Mouse (Mus musculus): ENCODE data around the gene Plcl1. TPM values are rescaled to one million over a fixed set of nuclear protein-coding genes. Genes with fewer than 3 reads are reported as not detected.
"Not testable (repeated sequence)": the region's sequence is repeated elsewhere in the genome, so short reads cannot be mapped to it uniquely, and the experiment has no call there.

Plcl1 gene
- polyA plus RNA-seq, 1 experiment from 2014 or later: 4.4 TPM

GRCm38 (mm10) chr1:55499872-55500271 is 94.2 kb downstream of the Plcl1 start:
- H3K27ac ChIP-seq (replicated peaks): no peak overlapping the region
- H3K9me3 ChIP-seq: no peaks in the 10 kb centered on the region
- H3K4me3 ChIP-seq: no peak overlapping the region
- WGBS: 71% methylated on average over 1 of the region's 1 CpGs
- no peak overlapping the region for H3K9ac ChIP-seq
- no peaks in the 10 kb centered on the region for H3K36me3 ChIP-seq
- H3K4me2 ChIP-seq: no peak overlapping the region
- H3K4me1 ChIP-seq (replicated peaks): peaks cover 5% of the 10 kb centered on the region
- ATAC-seq (ENCODE audit: low read depth): no peak
- H3K27me3 ChIP-seq: no peaks in the 10 kb centered on the region

DNA sequence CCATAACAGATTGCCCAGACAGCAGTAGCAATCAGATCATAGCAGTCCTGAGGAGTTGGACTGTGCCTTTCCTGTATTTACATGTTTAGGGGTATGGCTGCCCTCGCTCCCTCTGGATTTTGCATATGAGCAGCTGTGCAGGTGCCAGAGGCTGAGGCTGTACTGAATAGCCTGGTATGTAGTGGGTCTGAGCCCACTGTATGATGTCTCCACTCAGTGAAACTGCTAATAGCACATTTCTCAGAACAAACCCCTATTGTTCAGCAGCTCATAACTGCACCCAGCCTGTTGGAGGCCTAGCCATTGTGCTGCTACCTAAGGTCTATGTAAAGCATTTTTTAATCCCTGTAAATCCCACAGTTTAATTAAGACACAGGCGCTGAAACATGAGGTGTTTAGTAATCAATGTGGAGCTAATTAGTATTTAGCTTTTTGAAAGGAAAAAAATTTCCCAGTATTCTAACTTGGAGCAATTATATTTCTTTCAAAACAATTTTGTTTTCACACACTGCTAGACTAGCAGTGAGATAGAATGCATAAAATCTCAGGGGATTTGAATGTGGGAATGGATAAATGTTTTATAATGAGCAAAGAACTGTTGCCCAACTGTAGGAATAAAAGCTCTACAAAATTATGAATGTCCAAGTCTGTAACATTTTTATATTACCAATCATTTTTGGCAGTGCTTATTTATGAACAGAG is 95.4 kb downstream of the Plcl1 start:
- no peak overlapping the region for H3K27ac ChIP-seq (replicated peaks)
- H3K36me3 ChIP-seq: no peaks in the 10 kb centered on the region
- no peak overlapping the region for H3K4me3 ChIP-seq
- 59% methylated on average over 2 of the region's 2 CpGs for WGBS
- no peaks in the 10 kb centered on the region for H3K9me3 ChIP-seq
- H3K27me3 ChIP-seq: no peaks in the 10 kb centered on the region
- H3K4me2 ChIP-seq: no peak overlapping the region
- no peak overlapping the region for H3K9ac ChIP-seq
- ATAC-seq (ENCODE audit: low read depth): peak; percentile 53
- peaks cover 5% of the 10 kb centered on the region for H3K4me1 ChIP-seq (replicated peaks)

GRCm38 (mm10) chr1:55505811-55506210 is 100.1 kb downstream of the Plcl1 start:
- no peaks in the 10 kb centered on the region for H3K36me3 ChIP-seq
- H3K9ac ChIP-seq: no peak overlapping the region
- H3K4me2 ChIP-seq: no peak overlapping the region
- H3K27ac ChIP-seq (replicated peaks): no peak overlapping the region
- 87% methylated on average over 4 of the region's 4 CpGs for WGBS
- H3K4me3 ChIP-seq: no peak overlapping the region
- H3K27me3 ChIP-seq: no peaks in the 10 kb centered on the region
- no peak for ATAC-seq (ENCODE audit: low read depth)
- H3K4me1 ChIP-seq (replicated peaks): peaks cover 4% of the 10 kb centered on the region
- H3K9me3 ChIP-seq: no peaks in the 10 kb centered on the region

- Histone ChIP-seq H3K4me3 (no peak overlapping the region), H3K27me3 (no peaks in the 10 kb centered on the region), H3K9me3 (no peaks in the 10 kb centered on the region), H3K9ac (no peak overlapping the region), H3K36me3 (no peaks in the 10 kb centered on the region), H3K4me1 (replicated peaks) (no peaks in the 10 kb centered on the region), H3K27ac (replicated peaks) (no peak overlapping the region), H3K4me2 (no peak overlapping the region)
- 69% methylated on average over 6 of the region's 6 CpGs for WGBS
- no peak for ATAC-seq (ENCODE audit: low read depth)
These were observed 101.3 kb downstream of the Plcl1 start for GRCm38 (mm10) chr1:55507061-55507460.

- H3K4me1 ChIP-seq (replicated peaks): no peaks in the 10 kb centered on the region
- no peaks in the 10 kb centered on the region for H3K9me3 ChIP-seq
- H3K36me3 ChIP-seq: no peaks in the 10 kb centered on the region
- H3K4me3 ChIP-seq: no peak overlapping the region
- H3K9ac ChIP-seq: no peak overlapping the region
- no peak overlapping the region for H3K4me2 ChIP-seq
- no peaks in the 10 kb centered on the region for H3K27me3 ChIP-seq
- no peak overlapping the region for H3K27ac ChIP-seq (replicated peaks)
- 95% methylated on average over 1 of the region's 1 CpGs for WGBS
- no peak for ATAC-seq (ENCODE audit: low read depth)
These were observed 103.9 kb downstream of the Plcl1 start for GRCm38 (mm10) chr1:55509587-55509986.

DNA sequence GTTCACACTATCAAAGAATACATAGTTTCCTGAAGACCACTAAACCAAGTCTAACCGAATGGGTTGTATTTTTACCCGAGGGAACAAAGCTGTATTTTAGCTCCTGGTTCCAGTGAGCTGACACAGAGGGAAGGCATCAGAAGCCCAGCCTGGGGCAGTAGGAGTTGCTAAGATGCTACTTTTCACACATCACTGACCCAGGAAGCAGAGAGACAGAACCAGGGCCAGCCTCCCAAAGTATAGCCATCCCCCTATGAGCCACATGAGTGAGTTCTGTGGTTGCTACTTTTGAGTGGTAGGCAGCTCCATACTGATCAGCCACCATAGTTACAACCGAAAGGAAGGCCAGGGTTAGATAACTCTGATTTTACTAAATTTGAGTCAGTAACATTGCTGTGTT is 106.4 kb downstream of the Plcl1 start:
- no peaks in the 10 kb centered on the region for H3K36me3 ChIP-seq
- no peak overlapping the region for H3K9ac ChIP-seq
- no peak overlapping the region for H3K4me3 ChIP-seq
- H3K27me3 ChIP-seq: no peaks in the 10 kb centered on the region
- ATAC-seq (ENCODE audit: low read depth): no peak
- no peaks in the 10 kb centered on the region for H3K4me1 ChIP-seq (replicated peaks)
- no peak overlapping the region for H3K27ac ChIP-seq (replicated peaks)
- 80% methylated on average over 3 of the region's 3 CpGs for WGBS
- H3K9me3 ChIP-seq: no peaks in the 10 kb centered on the region
- H3K4me2 ChIP-seq: no peak overlapping the region

- H3K4me3 ChIP-seq; ATAC-seq (ENCODE audit: low read depth); H3K36me3 ChIP-seq; H3K27ac ChIP-seq (replicated peaks); H3K9ac ChIP-seq; H3K9me3 ChIP-seq; H3K27me3 ChIP-seq; H3K4me1 ChIP-seq (replicated peaks); H3K4me2 ChIP-seq: not testable (repeated sequence)
- no CpG with 5 or more reads among the region's 2 CpGs for WGBS
These were observed 107.1 kb downstream of the Plcl1 start for GRCm38 (mm10) chr1:55512799-55513198.

GRCm38 (mm10) chr1:55517182-55517581 is 111.5 kb downstream of the Plcl1 start:
- no peaks in the 10 kb centered on the region for H3K27me3 ChIP-seq
- H3K4me3 ChIP-seq: no peak overlapping the region
- H3K9me3 ChIP-seq: no peaks in the 10 kb centered on the region
- H3K9ac ChIP-seq: no peak overlapping the region
- no peak overlapping the region for H3K27ac ChIP-seq (replicated peaks)
- no peak overlapping the region for H3K4me2 ChIP-seq
- H3K4me1 ChIP-seq (replicated peaks): no peaks in the 10 kb centered on the region
- no peak for ATAC-seq (ENCODE audit: low read depth)
- H3K36me3 ChIP-seq: no peaks in the 10 kb centered on the region

GRCm38 (mm10) chr1:55523966-55524365 is 118.2 kb downstream of the Plcl1 start:
- H3K4me1 ChIP-seq (replicated peaks): no peaks in the 10 kb centered on the region
- no peaks in the 10 kb centered on the region for H3K36me3 ChIP-seq
- no peaks in the 10 kb centered on the region for H3K9me3 ChIP-seq
- no peak overlapping the region for H3K4me2 ChIP-seq
- 97% methylated on average over 1 of the region's 1 CpGs for WGBS
- H3K4me3 ChIP-seq: no peak overlapping the region
- H3K9ac ChIP-seq: no peak overlapping the region
- no peak for ATAC-seq (ENCODE audit: low read depth)
- no peaks in the 10 kb centered on the region for H3K27me3 ChIP-seq
- H3K27ac ChIP-seq (replicated peaks): no peak overlapping the region

DNA sequence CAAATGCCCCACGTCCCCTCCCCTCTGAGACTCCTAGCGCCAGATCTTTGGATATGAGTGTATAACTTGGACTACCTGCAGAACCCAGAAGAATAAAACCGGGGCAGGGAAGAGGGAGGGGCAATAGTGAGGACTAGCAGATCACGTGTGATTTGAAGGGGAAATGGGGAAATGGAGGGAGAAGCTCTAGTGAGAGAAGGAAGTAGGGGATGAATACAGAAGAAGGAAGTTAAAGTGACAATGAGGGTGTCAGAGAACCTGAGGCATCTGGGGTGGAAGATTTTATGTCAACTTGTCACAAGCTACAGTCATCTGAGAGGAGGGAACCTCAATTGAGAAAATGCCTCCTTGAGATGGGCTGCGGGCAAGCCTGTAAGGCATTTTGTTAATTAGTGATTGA is 119.4 kb downstream of the Plcl1 start:
- no peaks in the 10 kb centered on the region for H3K27me3 ChIP-seq
- no peak overlapping the region for H3K9ac ChIP-seq
- H3K27ac ChIP-seq (replicated peaks): no peak overlapping the region
- no peaks in the 10 kb centered on the region for H3K36me3 ChIP-seq
- WGBS: 86% methylated on average over 5 of the region's 5 CpGs
- ATAC-seq (ENCODE audit: low read depth): no peak
- no peak overlapping the region for H3K4me3 ChIP-seq
- no peak overlapping the region for H3K4me2 ChIP-seq
- no peaks in the 10 kb centered on the region for H3K4me1 ChIP-seq (replicated peaks)
- H3K9me3 ChIP-seq: no peaks in the 10 kb centered on the region

DNA sequence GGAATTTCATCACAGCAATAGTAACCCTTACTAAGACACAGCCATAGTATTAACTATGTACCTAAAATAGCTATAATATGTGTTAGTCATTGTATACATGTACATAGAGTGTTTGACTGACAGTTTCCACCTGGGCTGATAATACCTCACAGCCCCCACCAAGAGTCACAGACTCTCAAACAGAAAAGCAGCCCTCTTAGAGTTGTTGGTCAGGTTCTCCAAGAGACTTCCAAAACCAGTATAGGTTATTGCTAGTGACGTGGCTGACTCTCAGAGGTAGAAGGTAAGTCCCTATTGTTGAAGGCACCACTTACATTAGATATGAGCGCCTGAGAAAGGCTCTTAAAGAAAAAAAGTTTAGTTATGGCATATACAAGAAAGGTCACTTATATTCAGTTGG is 120.0 kb downstream of the Plcl1 start:
- Histone ChIP-seq H3K4me3 (no peak overlapping the region), H3K9me3 (no peaks in the 10 kb centered on the region), H3K9ac (no peak overlapping the region), H3K4me1 (replicated peaks) (no peaks in the 10 kb centered on the region), H3K27me3 (no peaks in the 10 kb centered on the region), H3K4me2 (no peak overlapping the region), H3K27ac (replicated peaks) (no peak overlapping the region), H3K36me3 (no peaks in the 10 kb centered on the region)
- no peak for ATAC-seq (ENCODE audit: low read depth)
- 92% methylated on average over 2 of the region's 2 CpGs for WGBS

DNA sequence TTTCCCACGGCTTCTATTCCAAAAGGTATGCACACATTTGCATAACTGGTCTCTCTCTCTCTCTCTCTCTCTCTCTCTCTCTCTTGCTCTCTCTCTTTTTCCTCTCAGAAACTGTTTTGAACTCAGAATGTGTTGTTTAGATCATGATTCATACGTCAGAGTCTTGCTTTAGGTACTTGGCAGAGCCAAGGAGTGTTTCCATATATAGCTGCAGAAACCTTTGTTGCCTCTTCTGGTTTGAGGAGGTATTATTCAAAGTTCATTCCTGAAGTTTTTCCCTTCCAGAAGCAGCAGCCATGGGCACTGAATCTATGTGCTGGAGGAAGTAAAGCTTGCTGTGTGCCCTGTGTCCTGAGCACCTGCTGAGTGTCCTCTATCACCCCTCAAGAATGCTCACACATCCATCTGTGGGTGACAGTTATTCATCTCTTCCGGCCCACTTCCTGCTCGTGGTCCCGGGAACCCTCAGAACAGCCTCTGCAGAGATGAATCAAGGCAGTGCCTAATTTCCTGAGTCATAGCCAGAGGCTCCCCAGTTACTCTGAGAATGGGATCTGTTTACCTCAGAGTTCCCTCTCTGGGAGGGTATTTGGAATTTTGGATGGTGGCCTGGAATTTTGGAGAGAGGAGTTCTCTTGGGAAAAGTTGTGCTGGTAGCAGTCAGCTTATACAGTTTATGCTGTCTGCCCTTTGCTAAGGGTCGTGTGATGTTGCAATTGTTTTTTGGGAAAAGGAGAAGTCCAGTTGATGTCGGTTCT is 123.0 kb downstream of the Plcl1 start:
- 56% methylated on average over 7 of the region's 7 CpGs for WGBS
- H3K9ac ChIP-seq: no peak overlapping the region
- H3K27me3 ChIP-seq: no peaks in the 10 kb centered on the region
- no peaks in the 10 kb centered on the region for H3K9me3 ChIP-seq
- no peak for ATAC-seq (ENCODE audit: low read depth)
- no peak overlapping the region for H3K4me2 ChIP-seq
- no peaks in the 10 kb centered on the region for H3K4me1 ChIP-seq (replicated peaks)
- no peaks in the 10 kb centered on the region for H3K36me3 ChIP-seq
- no peak overlapping the region for H3K27ac ChIP-seq (replicated peaks)
- H3K4me3 ChIP-seq: no peak overlapping the region

- 78% methylated on average over 1 of the region's 1 CpGs for WGBS
- H3K9me3 ChIP-seq: no peaks in the 10 kb centered on the region
- no peak overlapping the region for H3K27ac ChIP-seq (replicated peaks)
- no peaks in the 10 kb centered on the region for H3K36me3 ChIP-seq
- ATAC-seq (ENCODE audit: low read depth): no peak
- H3K4me1 ChIP-seq (replicated peaks): no peaks in the 10 kb centered on the region
- H3K4me2 ChIP-seq: no peak overlapping the region
- no peaks in the 10 kb centered on the region for H3K27me3 ChIP-seq
- no peak overlapping the region for H3K9ac ChIP-seq
- no peak overlapping the region for H3K4me3 ChIP-seq
These were observed 128.1 kb downstream of the Plcl1 start for GRCm38 (mm10) chr1:55533823-55534222.
